Mouse (Mus musculus) megakaryocyte, embryonic 14.5 days (primary cell): Measurements from ENCODE around the gene Ggps1. TPM values are rescaled to one million over a fixed set of nuclear protein-coding genes. Genes with fewer than 3 reads are reported as not detected.
A peak's percentile ranks its signal among the peaks of the same experiment; 100 is the strongest.
"Not testable (repeated sequence)": the region's sequence is repeated elsewhere in the genome, so short reads cannot be mapped to it uniquely, and the experiment has no call there.

Source experiments
- H3K27me3 ChIP-seq: replicated peaks from 2 replicates; pipeline ENCODE3; 2012; ENCODE audit warnings: inconsistent platforms
- H3K36me3 ChIP-seq: replicated peaks from 2 replicates; pipeline ENCODE3; 2012; ENCODE audit warnings: low read length, inconsistent platforms, mixed read lengths
- H3K4me1 ChIP-seq: 2 replicates; pipeline ENCODE4 v1.6.1; 2012; ENCODE audit warnings: inconsistent platforms
- H3K4me3 ChIP-seq: replicated peaks from 2 replicates; pipeline ENCODE3; 2012; ENCODE audit warnings: moderate library complexity, mild to moderate bottlenecking, inconsistent platforms
- H3K9me3 ChIP-seq: 2 replicates; pipeline ENCODE4 v1.6.1; 2012; ENCODE audit warnings: inconsistent platforms
- FLI1 ChIP-seq: IDR thresholded peaks from 2 replicates; pipeline ENCODE4 v1.6.1; 2012; ENCODE audit warnings: low read length, inconsistent platforms, mixed read lengths
- GATA1 ChIP-seq: IDR thresholded peaks from 3 replicates; pipeline ENCODE4 v1.6.1; 2012; ENCODE audit warnings: mixed read lengths, low read length, inconsistent platforms, borderline replicate concordance
- polyA plus RNA-seq: library from polyadenylated mRNA; stranded (reverse); fragments of >175 nt; gene quantifications from 2 replicates; pipeline ENCODE4 v1.2.3, GENCODE M21; 2012; ENCODE audit warnings: low replicate concordance; ENCODE audit not compliant: insufficient read depth

Gene Ggps1
- polyA plus RNA-seq, 1 experiment: 2.2 TPM

GRCm38 (mm10) chr13:14040186-14040585 lies 23.1 kb downstream of the Ggps1 start:
- Histone ChIP-seq H3K4me3 (peak overlapping the region; percentile 98), H3K9me3 (no peaks in the 10 kb centered on the region), H3K36me3 (no peaks in the 10 kb centered on the region), H3K4me1 (peaks cover 61% of the 10 kb centered on the region), H3K27me3 (no peaks in the 10 kb centered on the region)
- no peak for TF ChIP-seq FLI1
- no peak for TF ChIP-seq GATA1

GRCm38 (mm10) chr13:14039292-14039965 lies 23.9 kb downstream of the Ggps1 start, which contains the start of gene Tbce:
Gene Tbce, minus strand, starts transcription at chr13:14039638.
- Histone ChIP-seq H3K9me3 (no peaks in the 10 kb centered on the region), H3K4me3 (peak within 1 kb of the TSS; percentile 98), H3K27me3 (no peaks in the 10 kb centered on the region), H3K36me3 (no peaks in the 10 kb centered on the region), H3K4me1 (peaks cover 66% of the 10 kb centered on the region)
- peak; percentile 89 for TF ChIP-seq FLI1
- no peak for TF ChIP-seq GATA1

GRCm38 (mm10) chr13:14038911-14039291 lies 24.4 kb downstream of the Ggps1 start:
- H3K4me3 ChIP-seq: peak overlapping the region; percentile 98
- no peaks in the 10 kb centered on the region for H3K27me3 ChIP-seq
- no peak for TF ChIP-seq GATA1
- TF ChIP-seq FLI1: no peak
- peaks cover 67% of the 10 kb centered on the region for H3K4me1 ChIP-seq
- no peaks in the 10 kb centered on the region for H3K9me3 ChIP-seq
- no peaks in the 10 kb centered on the region for H3K36me3 ChIP-seq

GRCm38 (mm10) chr13:14035875-14036630 lies 27.2 kb downstream of the Ggps1 start:
- TF ChIP-seq GATA1: no peak
- TF ChIP-seq FLI1: no peak
- no peaks in the 10 kb centered on the region for H3K9me3 ChIP-seq
- peaks cover 11% of the 10 kb centered on the region for H3K36me3 ChIP-seq
- H3K27me3 ChIP-seq: no peaks in the 10 kb centered on the region
- peaks cover 79% of the 10 kb centered on the region for H3K4me1 ChIP-seq
- no peak overlapping the region for H3K4me3 ChIP-seq

- Histone ChIP-seq H3K4me1 (peaks cover 80% of the 10 kb centered on the region), H3K36me3 (peaks cover 14% of the 10 kb centered on the region)
- not testable (repeated sequence) for H3K4me3 ChIP-seq, H3K27me3 ChIP-seq, H3K9me3 ChIP-seq
Observed at GRCm38 (mm10) chr13:14035352-14035751, 27.9 kb downstream of the Ggps1 start.

GRCm38 (mm10) chr13:14034073-14034348 lies 29.3 kb downstream of the Ggps1 start:
- Histone ChIP-seq H3K27me3 (no peaks in the 10 kb centered on the region), H3K9me3 (no peaks in the 10 kb centered on the region), H3K4me1 (peaks cover 87% of the 10 kb centered on the region), H3K36me3 (peaks cover 24% of the 10 kb centered on the region), H3K4me3 (peak overlapping the region; percentile 80)
- TF ChIP-seq FLI1 (no peak), GATA1 (no peak)

GRCm38 (mm10) chr13:14033309-14034072 lies 29.8 kb downstream of the Ggps1 start:
- no peaks in the 10 kb centered on the region for H3K9me3 ChIP-seq
- peaks cover 83% of the 10 kb centered on the region for H3K4me1 ChIP-seq
- H3K27me3 ChIP-seq: no peaks in the 10 kb centered on the region
- H3K36me3 ChIP-seq: peaks cover 29% of the 10 kb centered on the region
- TF ChIP-seq GATA1 (no peak), FLI1 (no peak)
- peak overlapping the region; percentile 80 for H3K4me3 ChIP-seq

GRCm38 (mm10) chr13:14026154-14026820 lies 37.0 kb downstream of the Ggps1 start:
- no peak for TF ChIP-seq GATA1
- peaks cover 31% of the 10 kb centered on the region for H3K4me1 ChIP-seq
- H3K36me3 ChIP-seq: peaks cover 54% of the 10 kb centered on the region
- H3K9me3 ChIP-seq: no peaks in the 10 kb centered on the region
- H3K4me3 ChIP-seq: no peak overlapping the region
- no peaks in the 10 kb centered on the region for H3K27me3 ChIP-seq

- Histone ChIP-seq H3K9me3 (no peaks in the 10 kb centered on the region), H3K4me1 (peaks cover 23% of the 10 kb centered on the region), H3K27me3 (no peaks in the 10 kb centered on the region), H3K36me3 (peaks cover 48% of the 10 kb centered on the region), H3K4me3 (no peak overlapping the region)
- no peak for TF ChIP-seq FLI1
- TF ChIP-seq GATA1: no peak
Observed at GRCm38 (mm10) chr13:14025554-14025953, 37.7 kb downstream of the Ggps1 start.

- Histone ChIP-seq H3K36me3 (peaks cover 46% of the 10 kb centered on the region), H3K4me1 (peaks cover 18% of the 10 kb centered on the region)
- H3K4me3 ChIP-seq, H3K27me3 ChIP-seq, H3K9me3 ChIP-seq: not testable (repeated sequence)
Observed at GRCm38 (mm10) chr13:14021417-14021816, 41.9 kb downstream of the Ggps1 start.
